Mouse (Mus musculus) neural tube, embryonic 12.5 days (tissue): ENCODE measurements around the gene Gnl3. TPM values are rescaled to one million over a fixed set of nuclear protein-coding genes. Genes with fewer than 3 reads are reported as not detected.

ENCODE experiments used
- ATAC-seq: fragments of 200-750 bp; cut with Nextera tagmentation; 2 replicates; pipeline ENCODE4 v1.8.0; 2017; ENCODE audit warnings: low read depth, mild to moderate bottlenecking, moderate TSS enrichment, moderate library complexity; ENCODE audit not compliant: low FRiP score
- H3K27ac ChIP-seq: fragments of 300-500 bp; sonication (generic); 2 replicates; pipeline ENCODE4 v1.5.1; 2016
- H3K27me3 ChIP-seq: fragments of 300-500 bp; sonication (generic); replicated peaks from 2 replicates; pipeline ENCODE4 v1.6.1; 2016; ENCODE audit warnings: mild to moderate bottlenecking
- H3K36me3 ChIP-seq: fragments of 300-500 bp; sonication (generic); 2 replicates; pipeline ENCODE4 v1.6.1; 2016; ENCODE audit warnings: mild to moderate bottlenecking
- H3K4me1 ChIP-seq: fragments of 300-500 bp; sonication (generic); 2 replicates; pipeline ENCODE4 v1.6.1; 2016
- H3K4me2 ChIP-seq: fragments of 300-500 bp; sonication (generic); replicated peaks from 2 replicates; pipeline ENCODE4 v1.6.1; 2016; ENCODE audit warnings: mild to moderate bottlenecking
- H3K4me3 ChIP-seq: fragments of 300-500 bp; sonication (generic); 2 replicates; pipeline ENCODE4 v1.5.1; 2016
- H3K9ac ChIP-seq: fragments of 300-500 bp; sonication (generic); 2 replicates; pipeline ENCODE4 v1.6.1; 2016; ENCODE audit warnings: mild to moderate bottlenecking
- H3K9me3 ChIP-seq: fragments of 300-500 bp; sonication (generic); 2 replicates; pipeline ENCODE4 v1.6.1; 2016; ENCODE audit warnings: mild to moderate bottlenecking
- WGBS: fragments of 180-500 bp; shearing (Covaris S2); methylation state at CpG from one replicate; pipeline ENCODE4 v1.1.7; 2016; 5-methylcytosine and 5-hydroxymethylcytosine counted together
- polyA plus RNA-seq: library from polyadenylated mRNA; unstranded; fragments of >200 nt; fragmentation: Nextera tagmentation; extraction: Ambion mirVana; gene quantifications from 2 replicates; pipeline ENCODE4 v1.2.1, GENCODE M21; 2016

Gnl3 gene
- polyA plus RNA-seq = 68.0 and 79.4 TPM in 2 replicates

DNA sequence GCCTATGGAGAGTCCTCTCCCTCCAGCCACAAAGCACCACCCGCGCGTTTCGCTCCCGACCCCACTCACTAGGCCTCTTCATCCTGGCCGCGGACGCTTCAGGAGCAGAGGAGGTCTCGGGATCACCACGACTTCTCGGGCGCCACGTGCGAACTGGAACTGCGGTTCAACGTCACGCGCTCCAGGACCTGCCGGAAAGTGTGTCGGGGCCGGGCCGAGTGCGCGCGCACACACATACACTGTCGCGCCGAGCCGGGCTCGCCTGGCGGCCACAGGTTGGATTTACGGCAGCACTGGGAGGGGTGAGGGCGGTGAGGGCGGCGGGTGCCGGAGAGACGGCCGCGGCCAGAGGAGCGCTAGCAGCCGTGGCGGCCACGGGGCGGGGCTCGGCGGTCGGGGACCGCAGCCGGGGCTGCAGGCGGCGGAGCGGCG lies at the start of gene Gnl3, which contains the start of gene Pbrm1:
Gnl3 (minus strand) TSS at position 293 of the 432 bp plus-strand sequence.
Pbrm1 (plus strand) TSS at position 279 of the 432 bp plus-strand sequence.
- ATAC-seq = peak; percentile 93
- Histone ChIP-seq H3K9ac (peak within 1 kb of the TSS; percentile 93), H3K4me1 (peaks cover 21% of the 10 kb centered on the region), H3K4me2 (peak within 1 kb of the TSS; percentile 83), H3K27me3 (no peaks in the 10 kb centered on the region), H3K9me3 (no peaks in the 10 kb centered on the region), H3K36me3 (peaks cover 39% of the 10 kb centered on the region), H3K4me3 (peak within 1 kb of the TSS; percentile 77), H3K27ac (peak within 1 kb of the TSS; percentile 99)
- 1% methylated on average over 53 of the region's 53 CpGs for WGBS

GRCm38 (mm10) chr14:31062277-31062676 lies 43.3 kb upstream of the Gnl3 start:
- no peak for ATAC-seq
- Histone ChIP-seq H3K27me3 (no peaks in the 10 kb centered on the region), H3K36me3 (peaks cover 67% of the 10 kb centered on the region), H3K9me3 (no peaks in the 10 kb centered on the region), H3K9ac (no peak overlapping the region), H3K4me3 (no peak overlapping the region), H3K27ac (no peak overlapping the region), H3K4me1 (no peaks in the 10 kb centered on the region), H3K4me2 (no peak overlapping the region)
- WGBS = 81% methylated on average over 1 of the region's 1 CpGs

GRCm38 (mm10) chr14:31045817-31046216 lies 26.9 kb upstream of the Gnl3 start:
- Histone ChIP-seq H3K4me1 (no peaks in the 10 kb centered on the region), H3K4me2 (no peak overlapping the region), H3K27me3 (no peaks in the 10 kb centered on the region), H3K27ac (no peak overlapping the region), H3K36me3 (peaks cover 71% of the 10 kb centered on the region), H3K9ac (no peak overlapping the region), H3K4me3 (no peak overlapping the region), H3K9me3 (no peaks in the 10 kb centered on the region)
- no peak for ATAC-seq
- 93% methylated on average over 1 of the region's 1 CpGs for WGBS

DNA sequence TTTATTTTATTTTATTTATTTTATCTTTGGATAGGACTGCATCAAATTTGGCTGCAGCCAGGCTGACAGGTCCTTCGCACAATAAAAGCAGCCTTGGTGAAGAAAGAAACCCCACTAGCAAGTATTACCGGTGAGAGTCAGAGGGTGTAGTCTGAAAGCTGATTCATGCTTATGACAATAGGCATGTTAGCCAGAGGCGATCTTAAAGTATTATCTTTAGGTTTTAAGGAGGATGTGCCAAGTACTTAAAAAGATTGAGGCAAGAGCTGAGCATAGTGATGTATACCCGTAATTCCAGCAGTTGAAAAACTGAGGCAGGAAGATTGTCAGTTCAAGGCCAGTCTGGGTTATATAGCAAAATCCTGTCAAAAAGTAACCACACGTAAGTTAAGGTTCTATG lies 26.3 kb upstream of the Gnl3 start:
- Histone ChIP-seq H3K4me2 (no peak overlapping the region), H3K9ac (no peak overlapping the region), H3K27me3 (no peaks in the 10 kb centered on the region), H3K36me3 (peaks cover 69% of the 10 kb centered on the region), H3K27ac (no peak overlapping the region), H3K4me1 (no peaks in the 10 kb centered on the region), H3K4me3 (no peak overlapping the region), H3K9me3 (no peaks in the 10 kb centered on the region)
- no peak for ATAC-seq
- 94% methylated on average over 5 of the region's 5 CpGs for WGBS

GRCm38 (mm10) chr14:31025785-31026184 lies 6.8 kb upstream of the Gnl3 start:
- Histone ChIP-seq H3K4me2 (no peak overlapping the region), H3K9me3 (no peaks in the 10 kb centered on the region), H3K27ac (no peak overlapping the region), H3K9ac (no peak overlapping the region), H3K27me3 (no peaks in the 10 kb centered on the region), H3K4me3 (no peak overlapping the region), H3K36me3 (peaks cover 60% of the 10 kb centered on the region), H3K4me1 (peaks cover under 1% of the 10 kb centered on the region; the same call in 1 of the 2 replicates)
- 75% methylated on average over 3 of the region's 3 CpGs for WGBS
- ATAC-seq = no peak

- Histone ChIP-seq H3K36me3 (peaks cover 38% of the 10 kb centered on the region), H3K4me3 (no peak overlapping the region), H3K4me1 (peaks cover 18% of the 10 kb centered on the region), H3K27ac (no peak overlapping the region), H3K4me2 (no peak overlapping the region), H3K27me3 (no peaks in the 10 kb centered on the region), H3K9me3 (no peaks in the 10 kb centered on the region), H3K9ac (no peak overlapping the region)
- WGBS = 65% methylated on average over 1 of the region's 1 CpGs
- no peak for ATAC-seq
Observed at GRCm38 (mm10) chr14:31022579-31022978, 3.6 kb upstream of the Gnl3 start.

DNA sequence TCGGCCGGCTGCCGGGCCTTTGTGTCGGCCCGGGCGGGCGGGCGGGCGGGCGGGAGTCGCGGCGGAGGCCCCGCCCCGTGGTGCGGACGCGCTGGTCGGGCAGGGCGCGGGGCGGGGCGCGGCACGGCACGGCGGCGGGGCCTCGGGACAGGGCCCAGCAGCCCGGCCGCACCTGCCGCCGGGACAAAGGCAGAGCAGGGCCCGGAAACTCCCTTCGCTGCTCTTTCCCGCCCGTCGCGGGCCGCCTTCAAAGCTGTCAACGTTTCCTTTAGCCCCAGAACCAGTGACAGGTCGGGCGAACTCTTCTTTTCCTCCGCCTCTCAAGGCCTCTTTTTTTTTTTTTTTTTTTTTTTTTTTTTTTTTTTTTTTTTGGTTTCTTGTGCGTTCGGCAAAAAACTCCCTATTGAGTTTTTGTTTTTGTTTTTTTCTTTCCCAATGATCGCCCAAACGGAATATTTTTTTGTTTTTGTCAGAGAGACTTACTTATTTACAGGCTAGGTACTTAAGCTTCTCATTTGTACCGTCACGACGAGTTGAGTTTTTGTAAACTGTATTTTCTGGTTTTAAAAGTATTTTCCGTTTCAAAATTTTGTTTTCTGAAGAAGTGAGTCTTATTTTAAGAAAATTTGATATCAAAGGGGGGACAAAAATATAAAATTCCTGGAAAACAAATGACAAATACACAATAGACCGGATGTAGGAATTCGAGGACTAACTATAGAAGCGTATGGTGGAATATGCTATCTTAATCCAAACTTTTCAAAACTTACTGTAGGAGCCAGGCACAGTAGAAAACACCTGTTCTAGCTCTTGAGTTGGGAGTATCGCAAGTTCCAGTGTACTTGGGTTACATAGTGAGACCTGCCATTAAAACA lies 616 bp upstream of the Gnl3 start:
- H3K36me3 ChIP-seq = peaks cover 37% of the 10 kb centered on the region
- 6% methylated on average over 36 of the region's 56 CpGs for WGBS
- H3K27ac ChIP-seq = peak overlapping the region; percentile 99
- H3K9me3 ChIP-seq = no peaks in the 10 kb centered on the region
- H3K4me1 ChIP-seq = peaks cover 21% of the 10 kb centered on the region
- peak overlapping the region; percentile 77 for H3K4me3 ChIP-seq
- H3K27me3 ChIP-seq = no peaks in the 10 kb centered on the region
- H3K4me2 ChIP-seq = peak overlapping the region; percentile 62
- H3K9ac ChIP-seq = peak overlapping the region; percentile 93
- peak; percentile 96 for ATAC-seq

- WGBS = 0% methylated on average over 2 of the region's 2 CpGs
- Histone ChIP-seq H3K9me3 (no peaks in the 10 kb centered on the region), H3K27ac (no peak overlapping the region), H3K4me1 (peaks cover 21% of the 10 kb centered on the region), H3K27me3 (no peaks in the 10 kb centered on the region), H3K4me3 (peak overlapping the region; percentile 77), H3K4me2 (peak overlapping the region; percentile 83), H3K36me3 (peaks cover 44% of the 10 kb centered on the region), H3K9ac (peak overlapping the region; percentile 93)
- ATAC-seq = no peak
Observed at GRCm38 (mm10) chr14:31017854-31018253, 1.1 kb downstream of the Gnl3 start.

GRCm38 (mm10) chr14:31016063-31016462 lies 2.9 kb downstream of the Gnl3 start:
- H3K27me3 ChIP-seq = no peaks in the 10 kb centered on the region
- H3K9ac ChIP-seq = no peak overlapping the region

DNA sequence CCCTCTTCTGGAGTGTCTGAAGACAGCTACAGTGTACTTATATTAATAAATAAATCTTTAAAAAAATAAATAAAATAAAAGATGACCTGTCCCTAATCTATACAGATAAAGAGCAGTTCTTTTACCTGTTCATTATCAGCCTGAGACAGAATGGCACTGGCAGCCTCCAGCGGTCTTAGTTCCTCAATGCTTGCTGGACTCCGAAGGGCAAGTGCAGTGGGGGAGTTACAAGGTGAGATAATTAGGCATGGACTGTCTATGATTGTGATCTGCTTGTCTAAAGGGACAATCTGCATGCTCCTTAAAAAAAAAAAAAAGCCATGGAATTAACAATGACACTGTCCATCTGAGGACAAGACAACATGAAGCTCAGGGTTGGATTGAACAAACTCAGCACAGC lies 5.0 kb downstream of the Gnl3 start:
- WGBS = 97% methylated on average over 2 of the region's 2 CpGs
- no peaks in the 10 kb centered on the region for H3K27me3 ChIP-seq
- ATAC-seq = no peak
- H3K9ac ChIP-seq = no peak overlapping the region
- H3K27ac ChIP-seq = no peak overlapping the region
- H3K4me3 ChIP-seq = no peak overlapping the region
- H3K9me3 ChIP-seq = no peaks in the 10 kb centered on the region
- no peak overlapping the region for H3K4me2 ChIP-seq
- peaks cover 81% of the 10 kb centered on the region for H3K36me3 ChIP-seq
- H3K4me1 ChIP-seq = peaks cover 12% of the 10 kb centered on the region

More at GRCm38 (mm10) chr14:31016063-31016462, 2.9 kb downstream of the Gnl3 start:
- Histone ChIP-seq H3K4me3 (no peak overlapping the region), H3K9me3 (no peaks in the 10 kb centered on the region), H3K36me3 (peaks cover 62% of the 10 kb centered on the region), H3K4me2 (no peak overlapping the region), H3K4me1 (peaks cover 21% of the 10 kb centered on the region), H3K27ac (no peak overlapping the region)
- 97% methylated on average over 1 of the region's 1 CpGs for WGBS
- ATAC-seq = no peak

DNA sequence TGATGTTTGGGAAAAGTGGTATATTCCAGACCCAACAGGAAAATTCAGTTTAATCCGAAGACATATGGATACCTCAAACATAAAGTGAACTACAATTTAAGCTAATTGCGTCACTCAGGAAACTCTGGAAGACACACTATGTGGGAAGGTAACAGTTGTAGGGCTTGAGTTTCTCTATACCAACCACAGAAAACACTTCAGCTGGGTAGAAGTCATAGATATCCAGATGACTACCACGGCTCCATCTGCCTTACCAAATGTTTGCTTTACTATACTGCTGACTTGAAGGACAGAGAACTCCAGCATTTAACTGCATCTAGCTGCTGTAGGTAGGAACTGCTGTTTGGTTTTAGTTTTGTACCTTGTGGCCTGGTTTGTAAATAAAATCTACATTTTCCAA lies 7.4 kb downstream of the Gnl3 start:
- H3K36me3 ChIP-seq = peaks cover 90% of the 10 kb centered on the region
- 94% methylated on average over 3 of the region's 3 CpGs for whole genome bisulfite sequencing
- no peaks in the 10 kb centered on the region for H3K4me1 ChIP-seq
- H3K9ac ChIP-seq = no peak overlapping the region
- H3K9me3 ChIP-seq = no peaks in the 10 kb centered on the region
- no peak overlapping the region for H3K4me2 ChIP-seq
- no peak overlapping the region for H3K27ac ChIP-seq
- ATAC-seq = no peak
- no peak overlapping the region for H3K4me3 ChIP-seq
- no peaks in the 10 kb centered on the region for H3K27me3 ChIP-seq

DNA sequence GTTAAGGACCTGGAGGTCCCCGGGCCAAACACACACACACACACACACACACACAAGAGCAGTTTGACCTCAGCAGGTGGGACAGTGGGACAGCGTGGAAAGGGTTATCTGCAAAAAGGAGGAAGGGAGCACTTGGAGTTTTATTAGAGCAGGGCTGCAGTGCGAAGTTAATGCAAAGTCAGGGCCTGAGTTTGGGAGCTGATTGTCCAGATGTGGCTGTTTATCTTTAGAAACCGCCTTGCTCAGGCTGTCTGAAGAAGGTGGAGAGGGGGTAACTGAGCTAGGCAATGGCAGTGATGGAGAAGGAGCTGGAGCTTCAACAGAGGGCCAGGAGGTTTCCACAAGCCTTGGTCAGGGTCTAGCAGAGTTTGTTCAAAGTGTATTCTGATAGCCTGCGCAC lies 12.2 kb downstream of the Gnl3 start:
- no peaks in the 10 kb centered on the region for H3K9me3 ChIP-seq
- no peaks in the 10 kb centered on the region for H3K27me3 ChIP-seq
- no peak overlapping the region for H3K4me2 ChIP-seq
- no peak overlapping the region for H3K4me3 ChIP-seq
- no peak for ATAC-seq
- H3K27ac ChIP-seq = no peak overlapping the region
- no peak overlapping the region for H3K9ac ChIP-seq
- 82% methylated on average over 5 of the region's 5 CpGs for WGBS
- H3K4me1 ChIP-seq = peaks cover 5% of the 10 kb centered on the region
- H3K36me3 ChIP-seq = peaks cover 47% of the 10 kb centered on the region
